Mouse (Mus musculus) myocyte (in vitro differentiated cells): ENCODE results near the gene Sox18. TPM values are rescaled to one million over a fixed set of nuclear protein-coding genes. Genes with fewer than 3 reads are reported as not detected.

Experiments used
- H3K27me3 ChIP-seq: one replicate; pipeline ENCODE4 v1.6.1; 2011; ENCODE audit not compliant: control insufficient read depth, insufficient read depth, insufficient read length
- H3K36me3 ChIP-seq: one replicate; pipeline ENCODE4 v1.6.1; 2011; ENCODE audit not compliant: control insufficient read depth, insufficient read depth
- H3K4me2 ChIP-seq: one replicate; pipeline ENCODE4 v1.6.1; 2011; ENCODE audit warnings: low read depth, control low read depth
- H3K4me3 ChIP-seq: one replicate; pipeline ENCODE4 v1.5.1; 2011; ENCODE audit warnings: mild to moderate bottlenecking, control low read depth, moderate library complexity
- H3K79me2 ChIP-seq: one replicate; pipeline ENCODE4 v1.6.1; 2011; ENCODE audit not compliant: control insufficient read depth, insufficient read depth
- H3ac ChIP-seq: one replicate; pipeline ENCODE4 v1.6.1; 2011; ENCODE audit not compliant: control insufficient read depth, insufficient read length
- CEBPB ChIP-seq: IDR thresholded peaks from 2 replicates; pipeline ENCODE4 v1.6.1; 2011; ENCODE audit warnings: mild to moderate bottlenecking, moderate library complexity; ENCODE audit not compliant: poor library complexity, insufficient read depth, severe bottlenecking
- E2F4 ChIP-seq: IDR thresholded peaks from one replicate; pipeline ENCODE4 v1.6.1; 2011; ENCODE audit warnings: mild to moderate bottlenecking, control low read depth, moderate library complexity; ENCODE audit not compliant: insufficient read depth
- MAX ChIP-seq: IDR thresholded peaks from one replicate; pipeline ENCODE4 v1.6.1; 2011; ENCODE audit warnings: low read depth, mild to moderate bottlenecking, control low read depth
- MYOD1 ChIP-seq, 3 experiments: IDR thresholded peaks; one replicate each; pipeline ENCODE4 v1.6.1; 2011; ENCODE audit warnings: control low read depth in 2 of 3, low read depth in 2 of 3, mild to moderate bottlenecking in 2 of 3, moderate library complexity in 1 of 3; ENCODE audit not compliant: insufficient read length in 2 of 3, control insufficient read depth in 1 of 3
- MYOG ChIP-seq, 3 experiments: IDR thresholded peaks; one replicate each; pipeline ENCODE4 v1.6.1; 2011; ENCODE audit warnings: control low read depth in 2 of 3, low read depth in 2 of 3, mild to moderate bottlenecking in 2 of 3; ENCODE audit not compliant: insufficient read length in 2 of 3, control insufficient read depth in 1 of 3, insufficient read depth in 1 of 3
- POLR2A ChIP-seq: IDR thresholded peaks from one replicate; pipeline ENCODE4 v1.6.1; 2011; ENCODE audit warnings: low read depth, mild to moderate bottlenecking, control low read depth, moderate library complexity; ENCODE audit not compliant: insufficient read length
- POLR2AphosphoS2 ChIP-seq: IDR thresholded peaks from one replicate; pipeline ENCODE4 v1.6.1; 2011; ENCODE audit warnings: low read depth, control low read depth; ENCODE audit not compliant: insufficient read length
- REST ChIP-seq: IDR thresholded peaks from one replicate; pipeline ENCODE4 v1.6.1; 2011; ENCODE audit warnings: mild to moderate bottlenecking, control low read depth, moderate library complexity; ENCODE audit not compliant: insufficient read depth, insufficient read length
- SRF ChIP-seq: IDR thresholded peaks from one replicate; pipeline ENCODE4 v1.6.1; 2011; ENCODE audit warnings: low read depth; ENCODE audit not compliant: control insufficient read depth, insufficient read length
- TCF12 ChIP-seq: IDR thresholded peaks from one replicate; pipeline ENCODE4 v1.6.1; 2011; ENCODE audit warnings: mild to moderate bottlenecking, control low read depth; ENCODE audit not compliant: poor library complexity, insufficient read depth, severe bottlenecking
- TCF3 ChIP-seq: IDR thresholded peaks from one replicate; pipeline ENCODE4 v1.6.1; 2011; ENCODE audit warnings: low read depth, control low read depth; ENCODE audit not compliant: insufficient read length
- USF1 ChIP-seq: IDR thresholded peaks from one replicate; pipeline ENCODE4 v1.6.1; 2011; ENCODE audit warnings: low read depth, mild to moderate bottlenecking, control low read depth, moderate library complexity
- polyA plus RNA-seq: library from polyadenylated mRNA; unstranded; fragments of >200 nt; fragmentation: generic; extraction: Trizol; gene quantifications from one replicate; pipeline ENCODE4 v1.2.1, GENCODE M21; 2012; ENCODE audit warnings: missing spikeins

The Sox18 gene
- polyA plus RNA-seq, 1 experiment: 0.04 TPM

DNA sequence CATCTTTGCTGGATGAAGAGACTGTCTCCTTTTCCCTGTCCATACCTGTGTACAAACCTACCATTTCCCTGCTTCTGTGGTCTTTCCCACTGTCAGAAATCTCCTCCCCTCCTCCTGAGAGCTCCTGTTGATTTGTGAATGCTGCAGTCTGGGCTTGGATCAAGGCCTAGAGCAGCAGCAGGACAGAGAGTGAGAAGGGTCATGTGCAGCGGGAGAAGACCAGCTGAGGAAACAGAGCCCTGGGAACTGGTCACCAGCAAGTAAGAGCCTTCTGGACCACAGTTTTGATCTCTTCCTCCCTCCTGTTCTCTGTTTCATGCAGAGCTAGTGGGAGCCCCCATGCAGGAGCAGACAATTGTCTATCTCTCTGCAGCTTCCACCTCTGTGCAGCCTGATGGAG lies 24.3 kb upstream of the Sox18 start:
- H3K4me2 ChIP-seq: no peak overlapping the region
- H3K36me3 ChIP-seq: no peaks in the 10 kb centered on the region
- TF ChIP-seq MYOD1 (IDR thresholded peaks at IDR 0.05; ENCODE audit: control insufficient read depth in 1 of 3, insufficient read length in 2 of 3, low read depth in 2 of 3) (no peak), E2F4 (no peak), POLR2A (no peak), REST (no peak), SRF (no peak), POLR2AphosphoS2 (no peak), MYOG (IDR thresholded peaks at IDR 0.05; ENCODE audit: control insufficient read depth in 1 of 3, insufficient read depth in 1 of 3, insufficient read length in 2 of 3, low read depth in 2 of 3) (no peak), CEBPB (no peak), TCF3 (no peak), MAX (no peak), TCF12 (no peak), USF1 (no peak)
- H3K79me2 ChIP-seq: no peaks in the 10 kb centered on the region
- no peak overlapping the region for H3K4me3 ChIP-seq
- no peak overlapping the region for H3ac ChIP-seq
- H3K27me3 ChIP-seq: peaks cover 8% of the 10 kb centered on the region

DNA sequence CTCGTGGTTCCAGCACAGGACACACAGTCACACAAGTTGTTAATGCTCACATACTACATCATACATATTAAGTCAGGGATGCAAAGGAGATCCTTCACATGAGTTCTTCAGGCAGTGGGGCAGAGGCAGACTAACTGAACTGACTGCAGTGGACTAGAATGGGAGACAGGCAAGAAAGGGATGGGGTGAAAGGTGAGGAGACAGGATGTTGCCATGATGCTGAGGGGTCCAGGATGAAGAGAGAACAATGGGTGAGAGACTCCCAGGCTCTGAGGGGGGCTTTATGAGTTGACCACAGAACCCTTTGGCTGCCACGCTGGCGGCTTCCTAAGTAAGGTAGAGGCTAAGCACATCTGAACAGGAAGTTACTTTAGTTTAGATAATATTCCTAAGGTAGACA lies 23.1 kb upstream of the Sox18 start:
- no peak for TF ChIP-seq TCF12
- TF ChIP-seq REST: no peak
- no peak for TF ChIP-seq MAX
- no peak for TF ChIP-seq TCF3
- TF ChIP-seq POLR2A: no peak
- Histone ChIP-seq H3K4me2 (peak overlapping the region; percentile 90), H3K79me2 (no peaks in the 10 kb centered on the region), H3ac (peak overlapping the region; percentile 32), H3K36me3 (no peaks in the 10 kb centered on the region), H3K27me3 (peaks cover 8% of the 10 kb centered on the region), H3K4me3 (peak overlapping the region; percentile 70)

DNA sequence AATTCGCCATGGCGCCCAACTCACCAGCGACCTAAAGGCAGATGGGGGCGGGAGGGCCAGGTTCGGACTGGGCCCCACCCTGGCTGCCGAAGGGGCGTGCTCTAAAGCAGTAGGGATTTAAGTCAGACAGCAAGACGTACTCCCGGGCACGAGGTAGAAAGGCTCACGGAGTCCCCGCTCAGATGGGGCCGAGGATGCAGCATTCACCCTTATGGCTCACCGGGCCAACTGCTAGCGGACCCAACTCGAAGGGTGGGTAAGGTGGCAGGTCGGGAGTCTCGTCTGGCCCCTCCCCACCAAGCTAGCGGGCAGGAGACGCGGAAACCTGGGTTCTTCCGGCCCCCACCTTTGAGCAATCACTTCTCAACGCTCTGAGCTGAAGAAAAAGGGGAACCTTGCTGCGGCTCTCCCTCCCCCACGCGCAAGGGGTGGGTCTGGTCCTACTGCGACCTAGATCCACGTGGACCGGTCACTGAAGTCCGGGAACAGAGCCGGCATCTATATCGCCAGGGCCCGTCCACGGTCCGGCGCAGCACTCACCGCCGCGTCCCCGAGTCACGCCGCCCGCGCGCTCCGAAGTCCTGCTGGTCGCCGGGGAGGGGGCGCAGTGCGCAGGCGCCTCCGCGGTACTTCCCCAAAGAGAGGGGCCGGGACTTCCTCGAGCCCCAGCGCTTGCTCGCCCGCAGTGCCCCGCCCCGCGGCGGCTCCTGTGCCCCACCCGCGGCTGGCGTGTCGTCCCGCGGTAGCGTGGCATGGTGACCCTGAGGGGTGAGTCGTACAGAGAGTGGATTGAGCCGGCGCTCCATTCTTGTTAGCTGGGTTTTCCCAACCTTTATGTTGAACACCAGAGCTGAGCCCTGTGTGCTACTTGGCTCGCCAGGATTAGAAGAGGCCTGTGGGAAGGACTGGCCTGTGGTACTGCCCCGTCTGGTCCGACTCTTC lies 22.2 kb upstream of the Sox18 start, which contains the start of gene Rgs19:
Gene Rgs19 (minus strand): TSS at position 639 of the 942 bp plus-strand sequence.
- Histone ChIP-seq H3ac (peak within 1 kb of the TSS; percentile 32), H3K4me3 (peak within 1 kb of the TSS; percentile 70), H3K4me2 (peak within 1 kb of the TSS; percentile 90), H3K27me3 (peaks cover 8% of the 10 kb centered on the region), H3K79me2 (no peaks in the 10 kb centered on the region), H3K36me3 (no peaks in the 10 kb centered on the region)
- TF ChIP-seq SRF: no peak
- TF ChIP-seq E2F4: no peak
- TF ChIP-seq CEBPB: no peak
- no peak for TF ChIP-seq MAX
- no peak for TF ChIP-seq TCF3
- peak; percentile 91 for TF ChIP-seq POLR2AphosphoS2
- TF ChIP-seq POLR2A: peak; percentile 91
- TF ChIP-seq REST: peak; percentile 12

DNA sequence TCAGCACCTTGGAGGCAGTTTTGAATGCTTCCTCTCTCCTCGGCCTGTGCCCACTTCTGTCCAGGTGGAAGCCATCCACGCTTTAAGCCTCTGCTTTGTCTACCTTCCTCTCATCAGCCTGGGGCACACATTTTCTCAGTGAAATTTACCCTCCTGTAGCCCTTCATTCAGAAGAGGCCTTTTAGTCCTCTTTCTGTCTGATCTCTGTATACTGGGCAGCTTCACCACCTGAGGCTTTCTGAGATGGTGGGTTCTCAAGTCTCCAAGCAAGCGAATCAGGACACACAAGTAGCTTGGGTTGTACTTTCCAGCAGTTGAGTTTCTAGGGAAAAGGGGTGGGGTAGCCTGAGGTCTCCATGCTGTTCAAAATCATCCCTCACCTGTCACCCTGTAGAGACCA lies 20.9 kb upstream of the Sox18 start:
- Histone ChIP-seq H3K27me3 (peaks cover 5% of the 10 kb centered on the region), H3ac (no peak overlapping the region), H3K4me3 (peak overlapping the region; percentile 70), H3K79me2 (no peaks in the 10 kb centered on the region), H3K36me3 (no peaks in the 10 kb centered on the region), H3K4me2 (no peak overlapping the region)
- no peak for TF ChIP-seq MAX
- no peak for TF ChIP-seq CEBPB
- no peak for TF ChIP-seq SRF
- no peak for TF ChIP-seq REST
- TF ChIP-seq POLR2A: no peak
- no peak for TF ChIP-seq USF1
- no peak for TF ChIP-seq TCF3
- no peak for TF ChIP-seq POLR2AphosphoS2
- TF ChIP-seq MYOD1 (IDR thresholded peaks at IDR 0.05; ENCODE audit: control insufficient read depth in 1 of 3, insufficient read length in 2 of 3, low read depth in 2 of 3): no peak
- no peak for TF ChIP-seq TCF12

DNA sequence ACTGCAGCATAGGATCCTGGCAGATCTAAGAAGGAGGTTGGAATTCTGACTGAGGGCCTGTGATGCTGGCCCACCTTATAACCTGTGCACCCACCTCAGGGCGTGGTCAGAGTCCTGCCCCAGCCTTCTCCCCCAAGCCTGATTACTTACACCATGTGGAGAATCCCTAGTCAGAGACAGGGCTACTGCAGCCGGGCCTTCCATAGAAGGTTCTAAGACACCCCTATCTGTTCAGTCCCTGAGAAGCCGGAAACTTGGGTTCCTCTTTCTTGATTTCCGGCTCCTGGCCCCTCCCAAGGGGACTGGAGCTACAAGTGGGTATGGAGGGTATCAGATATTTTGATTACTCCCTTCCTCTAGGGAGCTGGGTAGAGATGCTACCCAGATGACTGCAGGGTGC lies 20.1 kb upstream of the Sox18 start:
- Histone ChIP-seq H3ac (no peak overlapping the region), H3K36me3 (no peaks in the 10 kb centered on the region), H3K27me3 (no peaks in the 10 kb centered on the region), H3K4me2 (no peak overlapping the region), H3K4me3 (no peak overlapping the region), H3K79me2 (no peaks in the 10 kb centered on the region)
- TF ChIP-seq MYOD1 (IDR thresholded peaks at IDR 0.05; ENCODE audit: control insufficient read depth in 1 of 3, insufficient read length in 2 of 3, low read depth in 2 of 3) (no peak), MYOG (IDR thresholded peaks at IDR 0.05; ENCODE audit: control insufficient read depth in 1 of 3, insufficient read depth in 1 of 3, insufficient read length in 2 of 3, low read depth in 2 of 3) (no peak), MAX (no peak), TCF12 (no peak), CEBPB (no peak), POLR2A (no peak), SRF (no peak), POLR2AphosphoS2 (no peak), USF1 (no peak), REST (no peak), E2F4 (no peak), TCF3 (no peak)
